In the genomic region with DNA sequence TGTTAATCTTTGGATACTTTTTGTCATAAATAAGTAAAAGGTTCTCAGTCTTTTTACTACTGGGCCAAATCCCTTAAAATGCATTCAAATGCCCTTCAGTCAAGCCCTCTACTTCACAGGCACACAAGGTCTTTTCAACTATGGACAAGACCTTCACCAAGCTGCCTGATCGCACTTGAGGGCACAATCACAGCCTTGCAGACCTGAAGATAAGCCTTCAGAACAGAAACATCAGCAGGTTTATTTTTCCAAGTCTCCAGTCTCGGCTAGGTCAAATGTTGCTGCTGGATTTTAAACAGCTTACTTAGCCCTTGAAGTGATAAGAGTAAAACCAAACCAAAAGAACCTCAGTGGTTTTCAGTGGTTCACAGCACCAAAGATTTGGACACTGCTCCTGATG, we compare ENCODE assay signal across 9 mouse cellular contexts. TPM values are rescaled to one million over a fixed set of nuclear protein-coding genes. Genes with fewer than 3 reads are reported as not detected.
DNase-seq lines count a peak whose midpoint lies in the region; ATAC-seq and TF ChIP-seq lines count a peak whose summit lies in the region.
"Had no signal": no experiment of that assay in that cellular context is flagged by ENCODE, and none has a peak within 500 bp of the region (broad histone marks: within the 10 kb centered on the region; RNA-seq: fewer than 3 reads in every experiment).

No protein-coding gene starts in this region.

- H3K4me2 ChIP-seq in embryonic facial prominence, embryonic 15.5 days (replicated peaks), result peak overlapping the region; percentile 84
- peak overlapping the region; percentile 81 for H3K4me2 ChIP-seq in intestine, embryonic 16.5 days (ENCODE audit: low read depth, low read length)
- peak overlapping the region; percentile 87 for H3K4me2 ChIP-seq in neural tube, embryonic 13.5 days

- no peaks in the 10 kb centered on the region for H3K9me3 ChIP-seq in embryonic facial prominence, embryonic 15.5 days (replicated peaks)
- H3K9me3 ChIP-seq in intestine, embryonic 16.5 days (ENCODE audit: control insufficient read depth, low read length), result no peaks in the 10 kb centered on the region
- no peaks in the 10 kb centered on the region for H3K9me3 ChIP-seq in neural tube, embryonic 13.5 days

- H3K27ac ChIP-seq in embryonic facial prominence, embryonic 15.5 days (replicated peaks), result no peak overlapping the region
- 0 out of 2 replicates have a peak overlapping the region, but pooled peaks have one; percentile 5 for H3K27ac ChIP-seq in intestine, embryonic 16.5 days (ENCODE audit: low read length)
- H3K27ac ChIP-seq in neural tube, embryonic 13.5 days (replicated peaks), result 0 out of 2 replicates have a peak overlapping the region, but pooled peaks have one; percentile 3

- no peak for ATAC-seq in embryonic facial prominence, embryonic 15.5 days (ENCODE audit: insufficient number of reproducible peaks, low FRiP score, low TSS enrichment, low read depth)
- ATAC-seq in intestine, embryonic 16.5 days, result no peak
- ATAC-seq in neural tube, embryonic 13.5 days (ENCODE audit: low read depth), result no peak

- 15% methylated on average over 2 of the region's 2 CpGs for WGBS in lung, adult 2 months
- 58% methylated on average over 2 of the region's 2 CpGs for WGBS in embryonic facial prominence, embryonic 15.5 days
- WGBS in intestine, embryonic 16.5 days, result 33% methylated on average over 2 of the region's 2 CpGs
- WGBS in neural tube, embryonic 13.5 days, result 58% methylated on average over 2 of the region's 2 CpGs

- no peak overlapping the region; the same call in 1 of the 2 replicates for H3K9ac ChIP-seq in embryonic facial prominence, embryonic 15.5 days
- peak overlapping the region; percentile 100 for H3K9ac ChIP-seq in intestine, embryonic 16.5 days (ENCODE audit: low read depth, low read length)
- H3K9ac ChIP-seq in neural tube, embryonic 13.5 days, result peak overlapping the region; percentile 100

- H3K4me1 ChIP-seq in lung, adult 2 months (ENCODE audit: control insufficient read depth, insufficient read depth, low read length), result peaks cover 15% of the 10 kb centered on the region
- peaks cover 17% of the 10 kb centered on the region for H3K4me1 ChIP-seq in embryonic facial prominence, embryonic 15.5 days
- H3K4me1 ChIP-seq in intestine, embryonic 16.5 days (ENCODE audit: control insufficient read depth, insufficient read depth, low read length), result peaks cover 17% of the 10 kb centered on the region
- peaks cover 44% of the 10 kb centered on the region for H3K4me1 ChIP-seq in neural tube, embryonic 13.5 days (replicated peaks)

- TF ChIP-seq POLR2A in lung, adult 2 months (IDR thresholded peaks at IDR 0.05; ENCODE audit: borderline replicate concordance, extremely low read depth, low read depth, low read length), result no peak

- TF ChIP-seq CTCF in lung, adult 2 months (IDR thresholded peaks at IDR 0.05; ENCODE audit: insufficient read depth, low read length), result no peak

- intact Hi-C loops in gastrocnemius, postnatal 14 days (cut with DNase I; ENCODE audit: low total_unique reads), result no loop called here

- no peaks in the 10 kb centered on the region for H3K27me3 ChIP-seq in embryonic facial prominence, embryonic 15.5 days
- no peaks in the 10 kb centered on the region for H3K27me3 ChIP-seq in intestine, embryonic 16.5 days (replicated peaks; ENCODE audit: control insufficient read depth, insufficient read depth, low read length)
- no peaks in the 10 kb centered on the region for H3K27me3 ChIP-seq in neural tube, embryonic 13.5 days

- no peaks in the 10 kb centered on the region for H3K36me3 ChIP-seq in embryonic facial prominence, embryonic 15.5 days
- H3K36me3 ChIP-seq in intestine, embryonic 16.5 days (ENCODE audit: control insufficient read depth, insufficient read depth, low read length), result no peaks in the 10 kb centered on the region
- no peaks in the 10 kb centered on the region for H3K36me3 ChIP-seq in neural tube, embryonic 13.5 days

- DNase-seq in lung, adult 2 months, result no peak
- DNase-seq in lung, postnatal 36 days, result no peak
- DNase-seq in adrenal gland, postnatal 4 days (ENCODE audit: low spot score in 2 of 2), result no peak
- DNase-seq in gastrocnemius, postnatal 14 days, result no peak
- no peak for DNase-seq in spleen, adult 18-20 months
- DNase-seq: thymus, postnatal 25 days had no signal

- H3K4me3 ChIP-seq in lung, adult 2 months (replicated peaks; ENCODE audit: extremely low read depth, low read depth, low read length), result peak overlapping the region; percentile 19
- H3K4me3 ChIP-seq in embryonic facial prominence, embryonic 15.5 days (replicated peaks), result peak overlapping the region; percentile 75
- peak overlapping the region; percentile 96 for H3K4me3 ChIP-seq in intestine, embryonic 16.5 days (ENCODE audit: low read length)
- H3K4me3 ChIP-seq in neural tube, embryonic 13.5 days, result peak overlapping the region; percentile 99

RNA-seq across cellular contexts. Expression of gene Raf1, which starts 2.1 kb away (rescaled TPM):
- polyA plus RNA-seq in lung, adult 2 months (2012; rRNA removed), result 98.6 and 131 TPM in 2 replicates
- 89.0 and 93.6 TPM in 2 replicates for polyA plus RNA-seq in embryonic facial prominence, embryonic 15.5 days (2015; fragmentation: Nextera tagmentation; extraction: Ambion mirVana)
- polyA plus RNA-seq in intestine, embryonic 16.5 days (2015; fragmentation: Nextera tagmentation; extraction: Ambion mirVana), result 71.4 and 75.4 TPM in 2 replicates
- 141 and 156 TPM in 2 replicates for polyA plus RNA-seq in neural tube, embryonic 13.5 days (2015; fragmentation: Nextera tagmentation; extraction: Ambion mirVana)
- 100 to 1,000 TPM; 125 to 131 TPM for total RNA-seq in adrenal gland, postnatal 4 days (2021)
- total RNA-seq in gastrocnemius, postnatal 14 days (2021), result 10 to 100 TPM; 88.8 to 92.8 TPM

Comparison
In these comparisons a context has a peak if more than half of its experiments do, and no peak if none do; other contexts are left out.
1. H3K4me3 ChIP-seq: peak in every context shown above with its lines; median percentile 99 in neural tube, embryonic 13.5 days; 96 in intestine, embryonic 16.5 days; 75 in embryonic facial prominence, embryonic 15.5 days; 19 in lung, adult 2 months.